Mouse (Mus musculus): ENCODE data around the gene Fam227a. TPM values are rescaled to one million over a fixed set of nuclear protein-coding genes. Genes with fewer than 3 reads are reported as not detected.
A peak's percentile ranks its signal among the peaks of the same experiment; 100 is the strongest.
"Not testable (repeated sequence)": the region's sequence is repeated elsewhere in the genome, so short reads cannot be mapped to it uniquely, and the experiment has no call there.

Gene Fam227a
- total RNA-seq, 1 experiment from 2014 or later = 19.3 TPM

DNA sequence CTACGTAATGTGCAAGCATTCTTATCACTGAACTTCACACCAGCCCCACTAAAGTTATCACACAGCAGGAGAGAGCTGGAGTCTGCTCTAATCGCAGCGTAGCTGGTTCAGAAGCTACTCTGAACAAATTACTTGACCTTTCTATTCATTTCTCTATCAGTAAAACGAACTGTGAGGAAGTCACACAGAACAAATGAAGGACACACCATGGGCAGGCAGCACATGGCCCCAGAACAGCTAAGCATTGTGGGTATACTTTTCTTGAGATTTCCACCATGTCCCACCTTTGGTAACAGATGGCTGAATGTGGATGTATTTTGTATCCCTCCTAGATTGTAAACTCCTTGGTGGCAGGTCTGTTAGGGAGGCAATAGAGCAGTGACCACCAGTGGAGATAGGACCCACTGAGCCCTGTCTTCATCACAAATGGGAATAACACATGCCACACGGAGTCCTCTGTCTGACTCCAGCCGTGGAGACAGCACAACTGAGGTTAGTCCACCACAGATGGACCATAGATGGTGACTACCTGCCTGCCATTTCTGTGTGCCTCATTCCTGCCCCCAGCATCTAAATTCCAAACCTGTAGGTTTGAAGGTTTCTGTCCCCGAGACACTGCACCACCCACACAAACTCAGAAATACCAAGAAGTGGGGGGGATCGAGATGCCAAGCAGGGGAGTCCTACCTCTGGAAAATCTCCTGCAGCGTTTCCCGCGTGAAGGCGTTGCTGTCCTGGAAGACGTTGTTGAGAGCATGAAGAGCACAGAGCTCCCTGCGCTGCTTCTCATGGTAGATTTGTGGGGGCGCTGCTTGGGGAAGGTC is 27.5 kb upstream of the Fam227a start:
- ATAC-seq (ENCODE audit: extremely low read depth, insufficient number of reproducible peaks, low FRiP score, poor library complexity, severe bottlenecking) = no peak

GRCm38 (mm10) chr15:79685141-79685641 is 26.4 kb upstream of the Fam227a start:
- no peak for ATAC-seq (ENCODE audit: extremely low read depth, insufficient number of reproducible peaks, low FRiP score, poor library complexity, severe bottlenecking)

GRCm38 (mm10) chr15:79684616-79685015 is 25.9 kb upstream of the Fam227a start:
- ATAC-seq (ENCODE audit: extremely low read depth, insufficient number of reproducible peaks, low FRiP score, poor library complexity, severe bottlenecking) = no peak

- ATAC-seq (ENCODE audit: extremely low read depth, insufficient number of reproducible peaks, low FRiP score, poor library complexity, severe bottlenecking) = no peak
Measured at GRCm38 (mm10) chr15:79683707-79684465, 25.1 kb upstream of the Fam227a start.

DNA sequence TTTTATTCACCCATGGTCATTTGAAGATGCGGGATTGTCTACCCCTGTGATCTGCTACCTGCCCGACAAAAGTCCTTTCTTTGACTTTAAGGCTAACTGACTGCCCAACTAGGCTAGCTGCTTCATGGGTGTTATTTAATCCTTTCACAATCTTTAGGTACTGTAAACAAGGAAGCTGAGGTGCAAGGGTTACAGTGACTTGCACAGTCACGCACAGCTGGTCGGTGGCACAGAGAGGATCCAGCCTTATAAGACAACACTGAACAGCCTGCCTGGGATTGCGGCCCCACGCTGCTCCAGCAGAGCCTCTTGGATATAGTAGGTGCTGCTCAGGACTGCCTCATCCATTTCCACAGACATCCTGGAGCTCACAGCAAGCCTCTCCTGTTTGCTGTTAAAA is 24.4 kb upstream of the Fam227a start:
- peak; percentile 36; the same call in 1 of the 2 replicates for ATAC-seq (ENCODE audit: extremely low read depth, insufficient number of reproducible peaks, low FRiP score, poor library complexity, severe bottlenecking)

DNA sequence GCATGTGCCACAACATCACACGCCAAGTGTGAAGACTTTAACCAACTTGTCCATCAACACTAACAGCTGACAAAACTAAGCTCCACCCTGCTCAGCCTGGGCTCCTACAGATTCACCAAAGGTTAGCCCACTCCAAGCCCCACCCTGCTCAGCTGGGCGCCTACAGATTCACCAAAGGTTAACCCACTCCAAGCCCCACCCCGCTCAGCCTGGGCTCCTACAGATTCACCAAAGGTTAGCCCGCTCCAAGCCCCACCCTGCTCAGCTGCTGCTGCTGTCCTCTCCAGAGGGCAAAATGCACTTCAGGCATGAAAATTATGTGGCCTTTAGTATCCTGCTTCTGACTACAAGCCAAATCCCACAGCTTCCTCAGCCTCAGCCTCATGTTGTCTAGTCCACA is 23.2 kb upstream of the Fam227a start:
- no peak for ATAC-seq (ENCODE audit: extremely low read depth, insufficient number of reproducible peaks, low FRiP score, poor library complexity, severe bottlenecking)

DNA sequence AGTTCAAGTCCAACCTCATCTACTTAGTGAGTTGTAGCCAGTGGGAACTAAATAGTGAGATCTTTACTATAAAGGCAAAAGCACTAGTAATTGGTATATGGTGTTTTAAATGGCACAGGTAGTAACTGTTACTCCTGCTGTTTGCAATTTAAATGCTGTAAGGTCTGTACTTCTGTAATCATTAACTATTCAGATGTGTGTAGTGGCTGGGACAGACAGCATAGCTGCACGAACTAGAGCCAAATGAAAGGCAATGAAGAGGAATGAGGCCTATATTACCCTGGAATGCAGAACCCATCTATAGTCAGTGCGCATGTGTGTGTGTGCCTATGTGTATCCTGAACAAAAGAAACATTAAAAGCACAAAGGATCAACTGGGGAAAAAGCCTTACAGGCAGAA is 19.2 kb upstream of the Fam227a start:
- ATAC-seq (ENCODE audit: extremely low read depth, insufficient number of reproducible peaks, low FRiP score, poor library complexity, severe bottlenecking) = no peak

GRCm38 (mm10) chr15:79671828-79672348 is 13.1 kb upstream of the Fam227a start:
- ATAC-seq (ENCODE audit: extremely low read depth, insufficient number of reproducible peaks, low FRiP score, poor library complexity, severe bottlenecking) = not testable (repeated sequence)

- ATAC-seq (ENCODE audit: extremely low read depth, insufficient number of reproducible peaks, low FRiP score, poor library complexity, severe bottlenecking) = no peak
Measured at GRCm38 (mm10) chr15:79670972-79671299, 12.2 kb upstream of the Fam227a start.

GRCm38 (mm10) chr15:79670249-79670971 is 11.7 kb upstream of the Fam227a start, which contains the start of gene Tomm22:
TSS of gene Tomm22 (plus strand) at chr15:79670861.
- ATAC-seq (ENCODE audit: extremely low read depth, insufficient number of reproducible peaks, low FRiP score, poor library complexity, severe bottlenecking) = peak; percentile 95

DNA sequence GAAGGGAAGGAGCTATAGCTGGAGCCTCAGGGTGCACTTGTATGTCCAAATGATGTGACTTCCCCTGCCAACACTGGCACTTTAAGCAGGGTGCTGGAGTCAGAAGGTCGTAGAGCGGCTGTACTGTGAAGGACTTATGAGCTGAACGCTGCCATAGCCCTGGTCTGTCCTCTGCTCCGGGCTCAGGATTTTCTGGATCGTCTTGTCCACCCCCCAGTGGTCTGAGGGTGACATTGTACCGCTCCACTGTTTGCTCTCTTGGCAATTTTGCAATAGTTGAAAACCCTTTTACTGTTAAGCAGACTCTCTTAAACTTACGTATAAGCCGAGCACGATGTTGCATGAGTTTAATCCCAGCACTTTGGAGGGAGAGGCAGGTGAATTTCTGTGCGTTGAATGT is 10.4 kb upstream of the Fam227a start:
- ATAC-seq (ENCODE audit: extremely low read depth, insufficient number of reproducible peaks, low FRiP score, poor library complexity, severe bottlenecking) = no peak

DNA sequence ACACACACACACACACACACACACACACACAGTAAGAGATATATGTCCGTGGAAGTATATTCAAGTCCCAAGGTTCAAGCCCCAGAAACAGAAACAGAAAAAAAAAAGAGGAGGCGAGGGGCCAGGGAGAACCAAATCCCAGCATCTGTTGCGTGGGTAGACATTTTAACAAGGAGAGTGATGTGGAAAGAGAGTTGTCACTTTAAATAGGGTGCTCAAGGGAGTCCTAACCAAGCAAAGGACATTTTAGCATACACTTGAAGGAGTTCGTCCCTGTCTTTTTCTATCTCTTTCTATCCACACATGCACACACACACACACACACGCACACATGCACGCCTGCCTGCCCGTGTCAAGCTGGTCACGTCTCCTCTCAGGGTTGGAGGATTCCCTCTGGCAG is 5.9 kb upstream of the Fam227a start:
- ATAC-seq (ENCODE audit: extremely low read depth, insufficient number of reproducible peaks, low FRiP score, poor library complexity, severe bottlenecking) = no peak

DNA sequence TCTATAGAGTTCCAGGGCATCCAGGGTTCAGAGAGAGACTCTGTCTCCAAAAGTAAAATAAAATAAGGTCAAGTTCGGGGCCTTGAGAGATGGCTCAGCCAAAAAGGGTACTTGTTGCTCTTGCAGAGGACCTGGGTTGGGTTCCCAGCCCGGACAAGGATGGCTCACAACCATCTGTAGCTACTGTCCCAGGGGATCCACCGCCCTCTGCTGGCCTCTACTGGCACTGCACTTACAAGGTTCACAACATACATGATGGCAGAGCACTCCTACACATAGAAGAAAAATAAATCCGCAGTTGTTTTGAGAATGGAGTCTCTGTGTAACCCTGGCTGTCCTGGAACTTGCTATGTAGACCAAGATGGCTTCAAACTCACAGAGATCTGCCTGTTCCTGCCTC is 3.1 kb upstream of the Fam227a start:
- no peak for ATAC-seq (ENCODE audit: extremely low read depth, insufficient number of reproducible peaks, low FRiP score, poor library complexity, severe bottlenecking)

DNA sequence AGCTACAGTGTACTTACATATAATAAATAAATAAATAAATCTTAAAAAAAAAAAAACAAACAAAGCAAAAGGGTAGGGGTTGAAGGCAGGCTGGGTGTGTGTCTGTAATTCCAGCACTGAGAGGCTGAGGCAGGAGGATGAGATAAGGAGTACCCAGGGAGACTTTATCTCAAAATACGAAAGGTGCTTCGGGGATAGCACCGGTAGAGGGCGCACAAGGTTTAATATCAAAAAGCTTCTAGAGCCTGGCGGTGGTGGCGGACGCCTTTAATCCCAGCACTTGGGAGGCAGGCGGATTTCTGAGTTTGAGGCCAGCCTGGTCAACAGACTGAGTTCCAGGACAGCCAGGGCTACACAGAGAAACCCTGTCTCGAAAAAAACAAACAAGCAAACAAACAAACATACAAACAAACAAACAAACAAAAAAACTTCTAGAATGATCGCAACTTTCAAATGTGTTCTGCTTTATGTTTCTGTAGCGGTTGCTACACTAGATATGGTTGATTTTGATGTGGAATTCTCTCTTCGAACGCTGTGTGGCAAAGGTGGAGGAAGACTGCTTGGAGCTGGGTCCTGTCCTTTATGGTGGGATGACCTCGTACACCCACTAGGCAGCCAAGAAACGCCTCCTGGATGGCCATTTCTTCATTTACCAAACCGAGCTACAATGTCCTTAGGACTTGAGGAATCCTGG is 772 bp downstream of the Fam227a start:
- peak; percentile 51 for ATAC-seq (ENCODE audit: extremely low read depth, insufficient number of reproducible peaks, low FRiP score, poor library complexity, severe bottlenecking)

- no peak for ATAC-seq (ENCODE audit: extremely low read depth, insufficient number of reproducible peaks, low FRiP score, poor library complexity, severe bottlenecking)
Measured at GRCm38 (mm10) chr15:79656451-79656850, 2.3 kb downstream of the Fam227a start.

DNA sequence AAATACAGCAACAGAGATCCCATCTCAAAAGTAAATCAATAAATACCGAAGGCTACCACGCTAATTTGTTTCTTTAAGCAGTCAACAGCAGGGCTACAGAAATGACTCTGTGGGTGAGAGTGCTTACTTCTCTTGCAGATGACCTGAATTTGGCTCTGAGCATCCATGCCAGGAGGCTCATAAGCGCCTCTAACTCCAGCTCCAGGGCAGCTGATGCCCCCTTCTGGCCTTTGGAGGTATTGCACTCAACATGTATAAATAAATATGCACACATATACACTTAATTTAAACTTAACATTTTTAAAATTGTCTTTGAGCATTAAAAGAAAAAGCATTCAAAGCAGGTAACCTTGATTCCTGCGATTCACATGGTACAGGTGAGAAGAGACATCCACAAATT is 7.3 kb downstream of the Fam227a start:
- no peak for ATAC-seq (ENCODE audit: extremely low read depth, insufficient number of reproducible peaks, low FRiP score, poor library complexity, severe bottlenecking)

DNA sequence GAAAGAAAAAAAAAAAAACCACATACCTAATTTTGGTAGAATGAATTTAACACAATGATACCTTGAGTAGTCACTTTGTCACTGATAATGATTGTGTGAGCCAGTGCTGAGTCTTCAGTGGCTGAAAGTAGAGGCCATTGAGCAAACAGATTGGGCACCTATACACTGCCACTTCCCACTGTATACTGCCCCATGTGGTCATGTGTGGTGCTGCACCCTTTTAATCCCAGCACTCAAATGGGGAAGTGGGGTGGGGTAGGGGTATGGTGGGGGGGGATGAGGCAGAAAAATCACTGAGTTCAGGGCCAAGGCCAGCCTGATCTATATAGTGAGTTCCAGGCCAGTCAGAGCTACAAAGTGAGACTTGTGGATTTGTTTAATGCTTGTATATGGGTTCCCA is 8.2 kb downstream of the Fam227a start:
- peak; percentile 83 for ATAC-seq (ENCODE audit: extremely low read depth, insufficient number of reproducible peaks, low FRiP score, poor library complexity, severe bottlenecking)

DNA sequence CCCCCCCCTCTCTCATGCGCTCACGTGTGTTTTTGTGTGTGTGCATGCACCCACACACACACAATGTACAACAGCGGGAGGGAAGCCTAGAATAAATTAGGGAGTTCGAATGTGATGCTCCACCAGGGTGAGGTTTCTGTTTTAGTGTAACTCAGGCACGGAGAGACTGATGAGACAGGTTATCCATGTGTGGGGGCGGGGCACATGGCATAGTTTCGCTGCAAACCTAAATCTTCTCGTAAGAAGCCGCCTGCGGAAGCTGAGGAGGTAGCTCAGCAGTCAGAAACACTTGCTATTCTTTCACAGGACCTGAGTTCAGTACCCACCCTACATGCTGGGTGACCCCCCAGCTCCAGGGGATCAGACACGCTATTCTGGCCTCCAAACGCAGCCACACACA is 10.6 kb downstream of the Fam227a start:
- no peak for ATAC-seq (ENCODE audit: extremely low read depth, insufficient number of reproducible peaks, low FRiP score, poor library complexity, severe bottlenecking)

DNA sequence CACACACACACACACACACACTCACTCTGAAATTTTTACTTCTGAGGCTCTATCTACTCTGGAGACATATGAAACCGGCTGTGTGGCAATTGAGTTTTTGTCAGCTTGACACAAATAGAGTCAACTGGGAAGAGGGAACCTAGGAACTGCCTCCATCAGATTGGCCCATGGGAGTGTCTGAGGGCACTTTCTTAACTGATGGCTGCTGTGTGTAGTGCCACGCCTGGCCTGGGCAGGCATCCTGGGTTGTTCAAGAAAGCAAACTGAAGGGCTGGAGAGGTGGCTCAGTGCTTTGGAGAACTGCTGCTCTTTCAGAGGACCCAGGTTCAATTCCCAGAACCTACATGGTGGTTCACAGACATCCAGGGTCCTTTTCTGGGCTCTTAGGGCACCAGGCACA is 13.3 kb downstream of the Fam227a start:
- no peak for ATAC-seq (ENCODE audit: extremely low read depth, insufficient number of reproducible peaks, low FRiP score, poor library complexity, severe bottlenecking)

Data from neutrophil, adult 5-6 weeks (primary cell).